Mouse (Mus musculus) mouse trophoblast stem cell (cell line): ENCODE data around the gene Cpt1c.

ENCODE experiments used
- in situ Hi-C, 2 experiments: fragments of 300-500 bp; cut with MseI, MboI; formaldehyde crosslinking; loops; 2 replicates in 1 of 2; 3 replicates in 1 of 2; pipeline ENCODE4 v1.15.1; 2025

The Cpt1c gene

DNA sequence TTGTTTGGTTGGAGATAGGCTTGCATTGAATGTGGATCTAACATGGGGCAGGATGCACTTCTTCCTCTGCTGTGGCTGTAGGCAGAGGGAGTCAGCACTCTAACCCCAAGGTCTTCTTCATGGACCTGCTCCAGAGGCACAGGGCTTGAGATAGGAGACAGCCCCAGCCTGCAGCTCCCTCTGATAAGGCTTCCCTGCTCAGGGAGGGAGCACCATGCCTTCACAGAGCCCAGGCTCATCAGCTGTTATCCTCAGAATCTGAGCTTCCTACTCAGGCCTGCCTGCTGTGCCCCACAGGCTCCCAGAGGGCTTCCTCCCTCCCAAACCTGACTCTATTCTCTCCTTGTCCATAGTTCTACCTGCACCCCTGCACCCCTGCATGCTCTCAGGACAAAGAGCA lies 52.1 kb downstream of the Cpt1c start:
- in situ Hi-C loops, result loop anchor here in 1 of 2 experiments (5.0 kb wide), 1 partner anchor 35 kb away; no protein-coding TSS in a partner anchor

DNA sequence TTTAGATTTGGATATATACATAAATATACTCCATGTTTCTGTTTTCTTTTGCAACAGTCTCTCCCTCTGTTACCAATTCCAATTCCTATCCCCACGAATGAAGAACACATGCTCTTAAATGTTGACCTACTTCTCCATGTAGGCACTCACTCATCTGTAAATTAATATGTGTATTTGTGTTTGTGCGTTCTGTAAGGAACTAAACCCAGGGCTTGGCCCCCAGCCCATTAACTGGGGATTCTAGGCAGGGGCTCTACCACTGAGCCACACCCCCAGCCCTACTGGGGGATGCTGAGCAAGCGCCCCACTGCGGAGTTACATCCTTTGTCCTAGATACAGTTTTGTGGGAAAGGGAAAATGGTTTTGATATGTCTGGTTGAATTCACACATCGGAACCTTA lies 55.5 kb downstream of the Cpt1c start:
- in situ Hi-C loops, result no loop called here

DNA sequence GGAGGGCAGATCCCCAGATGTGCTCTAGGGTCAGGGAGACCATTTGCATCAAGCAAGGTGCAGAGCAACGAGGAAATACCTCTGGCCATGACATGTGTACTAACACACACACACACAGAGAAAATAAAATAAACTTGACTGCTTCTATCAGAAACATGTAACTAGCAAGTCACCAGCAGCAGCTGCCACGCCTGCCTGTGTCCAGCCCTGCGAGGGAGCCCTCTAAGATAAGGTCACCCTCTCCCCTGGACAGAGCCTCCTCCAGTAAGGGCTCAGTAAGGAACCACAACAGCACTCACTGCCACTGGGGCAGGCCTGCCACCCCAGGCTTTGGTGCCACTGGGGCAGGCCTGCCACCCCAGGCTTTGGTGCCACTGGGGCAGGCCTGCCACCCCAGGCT lies 56.4 kb downstream of the Cpt1c start:
- in situ Hi-C loops, result no loop called here

DNA sequence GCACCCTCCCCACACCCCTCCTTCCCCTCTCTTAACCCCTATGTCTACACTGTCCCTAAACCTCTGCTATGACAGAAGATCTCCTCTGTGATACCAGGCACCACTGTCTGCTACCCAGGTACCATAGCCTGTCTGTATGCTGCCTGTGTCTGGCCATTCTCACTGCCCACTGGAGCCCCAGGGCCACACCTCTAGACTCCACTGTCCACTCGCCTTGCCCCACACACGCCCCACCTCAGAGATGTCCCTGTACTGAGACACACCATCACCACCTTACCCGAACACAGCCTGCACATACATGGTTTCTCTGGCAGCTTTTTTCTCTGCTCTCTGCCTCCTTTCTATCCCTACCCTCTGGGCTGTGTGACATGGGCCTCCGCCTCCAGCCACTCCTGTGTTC lies 57.8 kb downstream of the Cpt1c start:
- in situ Hi-C loops, result no loop called here

DNA sequence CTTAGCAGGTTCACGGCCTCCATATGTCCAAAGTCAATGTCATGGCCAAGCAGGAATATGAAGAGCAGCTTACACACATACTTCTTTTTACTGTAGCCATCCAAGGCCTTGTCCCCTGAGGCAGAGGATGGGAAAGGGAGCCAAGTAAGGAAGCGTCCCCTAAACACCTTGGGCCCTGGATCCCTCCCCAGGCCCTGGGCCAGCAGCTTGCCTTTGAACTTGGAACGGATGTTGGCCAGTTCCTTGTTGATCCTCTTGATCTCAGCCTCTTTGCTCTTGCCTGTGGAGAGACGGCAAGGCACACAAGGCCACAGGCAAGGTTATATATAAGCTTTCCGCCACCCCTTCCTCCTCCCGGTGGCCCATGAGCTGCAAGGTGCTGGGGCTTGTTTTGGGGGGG lies 58.5 kb downstream of the Cpt1c start:
- in situ Hi-C loops, result no loop called here

DNA sequence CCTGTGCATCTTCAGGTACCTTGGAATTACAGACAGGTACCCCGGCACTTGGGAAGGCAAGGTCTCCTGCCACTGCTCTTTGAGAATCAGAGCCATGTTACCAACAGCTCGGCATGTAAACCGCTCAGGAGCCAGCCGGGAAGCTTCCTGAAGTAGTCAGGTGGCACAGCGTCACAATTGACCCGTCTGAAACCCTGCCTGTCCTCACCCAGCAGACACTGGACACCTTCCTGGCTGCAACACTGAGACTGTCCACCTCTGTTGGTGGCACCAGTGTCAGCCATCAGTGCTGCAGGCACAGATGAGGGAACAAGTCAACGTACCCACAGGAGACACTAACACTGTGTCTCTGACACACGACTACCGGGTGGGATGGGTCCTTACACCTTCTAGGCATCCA lies 59.3 kb downstream of the Cpt1c start:
- in situ Hi-C loops, result no loop called here

DNA sequence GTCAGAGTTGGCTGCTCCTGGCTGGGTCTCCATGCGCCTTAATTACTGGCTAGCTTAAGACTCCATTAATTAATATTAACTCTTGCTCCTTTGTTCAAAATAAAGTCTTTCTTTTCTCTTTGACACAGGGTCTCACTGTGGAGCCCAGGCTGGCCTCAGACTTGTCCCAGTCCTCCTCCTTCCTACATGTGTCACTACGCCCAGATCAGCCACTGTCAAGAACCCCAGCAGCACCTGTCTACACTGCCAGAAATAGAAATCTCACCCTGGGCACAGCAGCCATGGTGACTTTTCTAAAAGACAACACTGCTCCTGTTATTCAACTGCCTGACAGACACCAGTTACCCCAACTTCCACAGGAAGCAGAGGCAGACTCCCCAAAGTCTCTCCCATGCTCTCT lies 60.3 kb downstream of the Cpt1c start:
- in situ Hi-C loops, result no loop called here
